ENCODE assay signal across 8 mouse cellular contexts in the genomic region with DNA sequence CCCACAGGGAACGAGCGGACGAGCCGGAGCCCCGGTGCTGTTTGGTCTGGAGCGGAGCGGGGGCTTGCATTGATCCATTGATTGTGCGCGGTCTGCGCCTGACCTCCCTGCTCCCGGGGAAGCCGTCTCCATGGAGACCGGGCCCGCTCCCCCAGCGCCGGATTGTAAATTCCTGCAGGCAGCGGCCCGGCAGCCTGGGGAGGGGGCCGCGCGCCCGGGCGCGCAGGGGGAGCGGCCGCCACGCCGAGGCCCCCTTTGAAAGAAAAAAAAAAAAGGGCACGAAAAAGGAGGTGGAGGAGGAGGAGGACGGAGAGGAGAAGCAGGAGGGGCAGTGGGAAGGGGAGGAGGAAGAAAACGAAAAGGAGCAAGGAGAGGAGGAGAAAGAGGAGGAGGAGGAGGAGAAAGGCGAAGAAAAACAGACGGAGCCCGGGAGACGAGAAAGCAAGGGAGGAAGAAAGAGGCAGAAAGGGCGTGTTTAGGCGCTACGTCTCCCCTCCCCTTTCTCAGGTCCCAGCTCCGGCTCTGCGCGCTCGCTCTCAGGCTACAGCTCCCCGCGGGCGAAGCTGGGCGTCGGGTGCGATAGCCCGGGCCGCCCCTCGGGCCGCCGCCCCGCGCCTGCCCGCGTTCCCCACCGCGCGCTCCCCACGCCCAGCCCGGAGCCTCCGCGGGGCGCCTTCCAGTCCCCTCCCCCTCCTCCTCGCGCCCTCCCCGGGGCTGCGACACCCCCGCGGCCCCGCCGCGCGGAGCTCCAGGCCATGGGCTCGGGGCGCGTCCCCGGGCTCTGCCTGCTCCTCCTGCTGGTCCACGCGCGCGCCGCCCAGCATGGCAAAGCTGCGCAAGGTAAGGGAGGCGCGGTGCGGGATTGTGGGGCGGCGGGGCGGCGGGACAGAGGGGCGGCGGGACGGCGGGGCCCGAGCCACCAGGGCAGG. TPM values are rescaled to one million over a fixed set of nuclear protein-coding genes. Genes with fewer than 3 reads are reported as not detected.
DNase-seq lines count a peak whose midpoint lies in the region; ATAC-seq lines count a peak whose summit lies in the region.

A gene (plus strand): TSS at position 371 of the 929 bp plus-strand sequence.

- intact Hi-C loops in left cerebral cortex, postnatal 4 days (cut with DNase I): no loop called here
- intact Hi-C loops in left cerebral cortex, postnatal 25 days (cut with DNase I): no loop called here
- intact Hi-C loops in left cerebral cortex, postnatal 36 days (cut with DNase I): no loop called here

- peak within 1 kb of the TSS; percentile 65 for H3K4me3 ChIP-seq in heart, embryonic 16.5 days (ENCODE audit: low read length)
- H3K4me3 ChIP-seq in liver, embryonic 12.5 days: peak within 1 kb of the TSS; percentile 59
- peak within 1 kb of the TSS; percentile 58 for H3K4me3 ChIP-seq in stomach, embryonic 14.5 days (ENCODE audit: low read depth, low read length)

- peaks cover 65% of the 10 kb centered on the region for H3K27me3 ChIP-seq in heart, embryonic 16.5 days (ENCODE audit: control insufficient read depth, insufficient read depth, low read length)
- H3K27me3 ChIP-seq in liver, embryonic 12.5 days (replicated peaks): peaks cover 100% of the 10 kb centered on the region
- no peaks in the 10 kb centered on the region for H3K27me3 ChIP-seq in stomach, embryonic 14.5 days (ENCODE audit: control insufficient read depth, insufficient read depth, low read length)

- no peaks in the 10 kb centered on the region for H3K36me3 ChIP-seq in heart, embryonic 16.5 days (ENCODE audit: control insufficient read depth, insufficient read depth)
- H3K36me3 ChIP-seq in liver, embryonic 12.5 days: no peaks in the 10 kb centered on the region
- H3K36me3 ChIP-seq in stomach, embryonic 14.5 days (ENCODE audit: control insufficient read depth, insufficient read depth, low read length): no peaks in the 10 kb centered on the region

- peaks cover 20% of the 10 kb centered on the region for H3K4me1 ChIP-seq in heart, embryonic 16.5 days (ENCODE audit: control insufficient read depth, insufficient read depth, low read length)
- H3K4me1 ChIP-seq in liver, embryonic 12.5 days: peaks cover 42% of the 10 kb centered on the region
- peaks cover 18% of the 10 kb centered on the region for H3K4me1 ChIP-seq in stomach, embryonic 14.5 days (ENCODE audit: control insufficient read depth, insufficient read depth, low read length)

- H3K9me3 ChIP-seq in heart, embryonic 16.5 days (replicated peaks; ENCODE audit: control insufficient read depth, low read length): no peaks in the 10 kb centered on the region
- H3K9me3 ChIP-seq in liver, embryonic 12.5 days (replicated peaks): no peaks in the 10 kb centered on the region
- no peaks in the 10 kb centered on the region for H3K9me3 ChIP-seq in stomach, embryonic 14.5 days (ENCODE audit: control insufficient read depth, low read depth, low read length)

- H3K27ac ChIP-seq in heart, embryonic 16.5 days (ENCODE audit: low read length): no peak within 1 kb of the TSS
- H3K27ac ChIP-seq in liver, embryonic 12.5 days: peak within 1 kb of the TSS; percentile 21; the same call in 1 of the 2 replicates
- 0 out of 2 replicates have a peak within 1 kb of the TSS, but pooled peaks have one; percentile 11 for H3K27ac ChIP-seq in stomach, embryonic 14.5 days (ENCODE audit: low read length)

- DNase-seq in left cerebral cortex, postnatal 4 days: no peak
- no peak for DNase-seq in left cerebral cortex, postnatal 25 days (ENCODE audit: low spot score in 2 of 2)
- DNase-seq in adrenal gland, postnatal 25 days: peak; percentile 59
- no peak for DNase-seq in cerebellum, adult 18-20 months
- DNase-seq in left cerebral cortex, postnatal 36 days (ENCODE audit: low spot score in 2 of 2): no peak

- under 1% methylated on average over 79 of the region's 97 CpGs for WGBS in heart, embryonic 16.5 days
- WGBS in liver, embryonic 12.5 days (ENCODE audit: insufficient replicate concordance): under 1% methylated on average over 93 of the region's 97 CpGs
- WGBS in stomach, embryonic 14.5 days: under 1% methylated on average over 85 of the region's 97 CpGs

- peak within 1 kb of the TSS; percentile 56 for H3K9ac ChIP-seq in heart, embryonic 16.5 days (ENCODE audit: low read length)
- peak within 1 kb of the TSS; percentile 57 for H3K9ac ChIP-seq in liver, embryonic 12.5 days
- H3K9ac ChIP-seq in stomach, embryonic 14.5 days (replicated peaks; ENCODE audit: low read depth, low read length): peak within 1 kb of the TSS; percentile 49

- H3K4me2 ChIP-seq in heart, embryonic 16.5 days (ENCODE audit: low read depth, low read length): peak within 1 kb of the TSS; percentile 99
- H3K4me2 ChIP-seq in liver, embryonic 12.5 days: peak within 1 kb of the TSS; percentile 73
- H3K4me2 ChIP-seq in stomach, embryonic 14.5 days (replicated peaks; ENCODE audit: low read depth, low read length): peak within 1 kb of the TSS; percentile 94

- no peak for ATAC-seq in heart, embryonic 16.5 days (replicated peaks; ENCODE audit: extremely low read depth, insufficient read depth, low FRiP score)
- ATAC-seq in liver, embryonic 12.5 days: no peak
- no peak for ATAC-seq in stomach, embryonic 14.5 days (ENCODE audit: insufficient number of reproducible peaks, insufficient read depth, low FRiP score, low read depth)

RNA-seq across cellular contexts. Expression of the gene that starts here (rescaled TPM):
- 10 to 100 TPM; 15.0 to 15.9 TPM for total RNA-seq in left cerebral cortex, postnatal 4 days (2021)
- 1 to 10 TPM; 1.1 to 5.5 TPM for total RNA-seq in left cerebral cortex, postnatal 25 days (2021)
- total RNA-seq in adrenal gland, postnatal 25 days (2021): 23.1 and 28.0 TPM in 2 replicates
- 0.51 and 0.64 TPM in 2 replicates for polyA plus RNA-seq in heart, embryonic 16.5 days (2015; fragmentation: Nextera tagmentation; extraction: Ambion mirVana)
- 0.91 and 1.2 TPM in 2 replicates for polyA plus RNA-seq in liver, embryonic 12.5 days (2016; fragmentation: Nextera tagmentation; extraction: Ambion mirVana)
- polyA plus RNA-seq in stomach, embryonic 14.5 days (2014; fragmentation: Nextera tagmentation; extraction: Ambion mirVana): 3.3 and 4.8 TPM in 2 replicates
- 1 to 10 TPM; 1.9 to 2.4 TPM for total RNA-seq in left cerebral cortex, postnatal 36 days (2021)
